Mouse (Mus musculus) CH12.LX (cell line): ENCODE measurements around the gene Car14. TPM values are rescaled to one million over a fixed set of nuclear protein-coding genes. Genes with fewer than 3 reads are reported as not detected.

ENCODE experiments used
- DNase-seq: peaks from one replicate; pipeline ENCODE4 v3.0.0-alpha.2; 2013; ENCODE audit errors: extremely low read depth
- H3K27ac ChIP-seq: 2 replicates; pipeline ENCODE4 v1.5.1; 2012; ENCODE audit warnings: low read depth, mild to moderate bottlenecking, control low read depth, moderate library complexity; ENCODE audit not compliant: insufficient read depth
- H3K27me3 ChIP-seq: replicated peaks from 2 replicates; pipeline ENCODE3; 2012; ENCODE audit warnings: inconsistent platforms
- H3K36me3 ChIP-seq, 2 experiments: replicated peaks in 1 of 2; 2 replicates each; pipeline versions ENCODE3 to v1.6.1; 2012; ENCODE audit warnings: inconsistent platforms in 1 of 2, low read length in 1 of 2, mild to moderate bottlenecking in 1 of 2, mixed read lengths in 1 of 2, moderate library complexity in 1 of 2; ENCODE audit not compliant: control insufficient read depth in 1 of 2, insufficient read depth in 1 of 2
- H3K4me1 ChIP-seq, 2 experiments: 2 replicates each; pipeline ENCODE4 v1.6.1; 2012; ENCODE audit warnings: inconsistent platforms in 1 of 2, moderate library complexity in 1 of 2; ENCODE audit not compliant: insufficient read depth in 2 of 2, control insufficient read depth in 1 of 2
- H3K4me2 ChIP-seq: 2 replicates; pipeline ENCODE4 v1.6.1; 2012; ENCODE audit warnings: low read depth, mild to moderate bottlenecking, control low read depth; ENCODE audit not compliant: poor library complexity, insufficient read depth, severe bottlenecking
- H3K4me3 ChIP-seq, 3 experiments: fragments of 150-350 bp in 1 of 3; sonication (generic) in 1 of 3; replicated peaks in 1 of 3; 2 replicates each; pipeline versions ENCODE3 to v1.5.1; 2011 to 2012; ENCODE audit warnings: low read depth in 2 of 3, low read length in 2 of 3, mild to moderate bottlenecking in 2 of 3, moderate library complexity in 2 of 3, control low read depth in 1 of 3, improper control_type of control experiment in 1 of 3, inconsistent platforms in 1 of 3, mixed read lengths in 1 of 3; ENCODE audit not compliant: poor library complexity in 1 of 3
- H3K79me2 ChIP-seq: replicated peaks from 2 replicates; pipeline ENCODE4 v1.6.1; 2012; ENCODE audit warnings: mild to moderate bottlenecking, moderate library complexity; ENCODE audit not compliant: control insufficient read depth, poor library complexity, insufficient read depth, severe bottlenecking; ENCODE audit errors: extremely low read depth
- H3K9ac ChIP-seq: 2 replicates; pipeline ENCODE4 v1.6.1; 2012; ENCODE audit warnings: low read depth, mild to moderate bottlenecking, control low read depth, moderate library complexity; ENCODE audit not compliant: insufficient read depth
- H3K9me3 ChIP-seq: replicated peaks from 2 replicates; pipeline ENCODE3; 2012; ENCODE audit warnings: low read length, inconsistent platforms, mixed read lengths
- BHLHE40 ChIP-seq: IDR thresholded peaks from 2 replicates; pipeline ENCODE4 v1.6.1; 2011; ENCODE audit warnings: mild to moderate bottlenecking, low read depth, low read length, improper control_type of control experiment
- CHD2 ChIP-seq: IDR thresholded peaks from 2 replicates; pipeline ENCODE4 v1.6.1; 2011; ENCODE audit warnings: low read length, improper control_type of control experiment
- EP300 ChIP-seq: IDR thresholded peaks from 2 replicates; pipeline ENCODE4 v1.6.1; 2011; ENCODE audit warnings: low read length, improper control_type of control experiment
- GABPA ChIP-seq: IDR thresholded peaks from 2 replicates; pipeline ENCODE4 v1.6.1; 2012; ENCODE audit warnings: low read depth, low read length, improper control_type of control experiment, inconsistent platforms; ENCODE audit not compliant: insufficient replicate concordance
- JUN ChIP-seq: IDR thresholded peaks from 2 replicates; pipeline ENCODE4 v1.6.1; 2011; ENCODE audit warnings: low read depth, mild to moderate bottlenecking, low read length, improper control_type of control experiment, moderate library complexity; ENCODE audit not compliant: insufficient read depth
- KAT2A ChIP-seq: IDR thresholded peaks from 2 replicates; pipeline ENCODE4 v1.6.1; 2012; ENCODE audit warnings: low read length, improper control_type of control experiment, inconsistent platforms; ENCODE audit not compliant: insufficient replicate concordance
- MAX ChIP-seq: IDR thresholded peaks from 2 replicates; pipeline ENCODE4 v1.6.1; 2011; ENCODE audit warnings: low read length, improper control_type of control experiment
- MAZ ChIP-seq: IDR thresholded peaks from 2 replicates; pipeline ENCODE4 v1.6.1; 2012; ENCODE audit warnings: low read depth, mild to moderate bottlenecking, inconsistent platforms, low read length, improper control_type of control experiment, moderate library complexity
- MEF2A ChIP-seq: IDR thresholded peaks from 2 replicates; pipeline ENCODE4 v1.6.1; 2014; ENCODE audit warnings: low read depth, mild to moderate bottlenecking, inconsistent platforms, low read length, improper control_type of control experiment, borderline replicate concordance
- MXI1 ChIP-seq: IDR thresholded peaks from 2 replicates; pipeline ENCODE4 v1.6.1; 2011; ENCODE audit warnings: mild to moderate bottlenecking, low read depth, low read length, improper control_type of control experiment
- NELFE ChIP-seq: IDR thresholded peaks from 2 replicates; pipeline ENCODE4 v1.6.1; 2011; ENCODE audit warnings: low read depth, low read length, improper control_type of control experiment
- NRF1 ChIP-seq: IDR thresholded peaks from 2 replicates; pipeline ENCODE4 v1.6.1; 2014; ENCODE audit warnings: low read depth, mild to moderate bottlenecking, inconsistent platforms, low read length, improper control_type of control experiment, moderate library complexity
- PAX5 ChIP-seq: IDR thresholded peaks from 2 replicates; pipeline ENCODE4 v1.6.1; 2012; ENCODE audit warnings: low read length, inconsistent platforms, mixed read lengths
- POLR2A ChIP-seq: IDR thresholded peaks from 2 replicates; pipeline ENCODE4 v1.6.1; 2011; ENCODE audit warnings: low read depth, mild to moderate bottlenecking, improper control_type of control experiment, low read length
- POLR2AphosphoS2 ChIP-seq: IDR thresholded peaks from 2 replicates; pipeline ENCODE4 v1.6.1; 2011; ENCODE audit warnings: low read depth, low read length, improper control_type of control experiment
- RAD21 ChIP-seq: IDR thresholded peaks from 2 replicates; pipeline ENCODE4 v1.6.1; 2011; ENCODE audit warnings: low read depth, mild to moderate bottlenecking, low read length, improper control_type of control experiment, moderate library complexity
- RCOR1 ChIP-seq: conservative IDR thresholded peaks from 2 replicates; pipeline ENCODE4 v1.6.1; 2012; ENCODE audit warnings: low read depth, mild to moderate bottlenecking, inconsistent platforms, low read length, improper control_type of control experiment
- SIN3A ChIP-seq: IDR thresholded peaks from 2 replicates; pipeline ENCODE4 v1.6.1; 2012; ENCODE audit warnings: low read length, improper control_type of control experiment, inconsistent platforms
- TBP ChIP-seq: conservative IDR thresholded peaks from 2 replicates; pipeline ENCODE4 v1.6.1; 2011; ENCODE audit warnings: low read depth, low read length, improper control_type of control experiment
- TCF12 ChIP-seq: IDR thresholded peaks from 2 replicates; pipeline ENCODE4 v1.6.1; 2014; ENCODE audit warnings: low read depth, mild to moderate bottlenecking, inconsistent platforms, low read length, improper control_type of control experiment
- UBTF ChIP-seq: IDR thresholded peaks from 2 replicates; pipeline ENCODE4 v1.6.1; 2012; ENCODE audit warnings: low read depth, mild to moderate bottlenecking, inconsistent platforms, low read length, improper control_type of control experiment, moderate library complexity
- USF2 ChIP-seq: conservative IDR thresholded peaks from 2 replicates; pipeline ENCODE4 v1.6.1; 2011; ENCODE audit warnings: low read depth, low read length, improper control_type of control experiment
- ZKSCAN1 ChIP-seq: IDR thresholded peaks from 2 replicates; pipeline ENCODE4 v1.6.1; 2012; ENCODE audit warnings: low read depth, inconsistent platforms, low read length, improper control_type of control experiment, borderline replicate concordance
- dilution Hi-C: fragments of 300-500 bp; cut with MboI; formaldehyde crosslinking; loops from 2 replicates; pipeline ENCODE4 v1.14.3; 2020; ENCODE audit warnings: low sequenced_read_pairs; ENCODE audit not compliant: extremely low pct_unique_long_range_greater_than_20kb, extremely low pct_ligation_motif_present
- in situ Hi-C: fragments of 300-500 bp; cut with MboI; formaldehyde crosslinking; loops from 3 replicates; pipeline ENCODE4 v1.14.3; 2019; ENCODE audit warnings: low sequenced_read_pairs, low pct_ligation_motif_present, low pct_unique_long_range_greater_than_20kb, mixed read lengths
- polyA plus RNA-seq: library from polyadenylated mRNA; unstranded; fragments of >175 nt; gene quantifications from 2 replicates; pipeline ENCODE4 v1.2.1, GENCODE M21; 2012; ENCODE audit warnings: low read depth; ENCODE audit not compliant: insufficient read length
- total RNA-seq, 2 experiments: library from RNA; depleted of rRNA; stranded (reverse); fragments of 300-350 nt in 1 of 2; fragments of >200 nt in 1 of 2; gene quantifications; 2 replicates each; pipeline ENCODE4 v1.2.3; 2012 to 2014

The Car14 gene
- total RNA-seq (2012; rRNA removed) (0.13 TPM in 2 replicates), total RNA-seq (2014; rRNA removed) (not detected in 2 replicates), polyA plus RNA-seq (0.36 and 0.97 TPM in 2 replicates)

DNA sequence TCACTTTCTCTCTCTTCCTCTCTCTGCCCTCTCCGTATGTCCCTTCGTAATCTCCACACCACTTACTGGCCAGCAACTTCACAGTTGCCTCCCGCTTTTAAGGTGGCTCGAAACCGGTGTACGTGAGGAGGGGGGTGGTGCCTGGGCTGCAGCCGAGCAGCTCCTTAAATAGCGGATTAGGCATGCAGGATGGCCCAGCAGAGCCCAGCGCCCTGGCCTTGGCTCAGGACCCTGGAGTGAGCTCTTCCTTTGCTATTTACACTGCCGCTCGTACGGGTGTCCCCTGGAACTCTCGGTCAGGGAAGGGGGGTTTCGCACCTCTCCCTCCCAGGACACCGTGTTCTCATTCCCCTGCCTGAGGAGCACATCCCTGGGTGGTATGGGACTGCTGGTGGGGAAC, at the start of gene Car14:
Gene Car14, minus strand, starts transcription at position 124 of the 400 bp plus-strand sequence.
- no peak within 1 kb of the TSS; the same call in 1 of the 2 replicates for H3K9ac ChIP-seq
- DNase-seq, result no peak
- H3K9me3 ChIP-seq, result no peaks in the 10 kb centered on the region
- in situ Hi-C loops, result loop anchor here (5.0 kb wide), 1 partner anchor 37 kb away; no protein-coding TSS in a partner anchor
- H3K4me2 ChIP-seq, result peak within 1 kb of the TSS; percentile 100
- H3K27me3 ChIP-seq, result peaks cover 12% of the 10 kb centered on the region
- TF ChIP-seq ZKSCAN1 (no peak), BHLHE40 (no peak), MEF2A (no peak), USF2 (no peak), MAZ (no peak), EP300 (no peak)
- no peak within 1 kb of the TSS for H3K27ac ChIP-seq
- H3K79me2 ChIP-seq, result no peaks in the 10 kb centered on the region
- H3K4me3 ChIP-seq, result peak within 1 kb of the TSS in 1 of 3 experiments; percentile 33
- H3K4me1 ChIP-seq, result peaks cover 7 to 9% of the 10 kb centered on the region in 2 experiments; a peak in 3 of 4 replicates
- dilution Hi-C loops, result no loop called here
- H3K36me3 ChIP-seq, result peaks cover 0 to 7% of the 10 kb centered on the region in 2 experiments

- Histone ChIP-seq H3K4me1 (peaks cover 16 to 56% of the 10 kb centered on the region in 2 experiments; a peak in 3 of 4 replicates), H3K36me3 (peaks cover 0 to 5% of the 10 kb centered on the region in 2 experiments), H3K27ac (no peak overlapping the region), H3K79me2 (no peaks in the 10 kb centered on the region), H3K9me3 (no peaks in the 10 kb centered on the region), H3K9ac (no peak overlapping the region), H3K4me3 (no peak overlapping the region), H3K4me2 (no peak overlapping the region), H3K27me3 (no peaks in the 10 kb centered on the region)
- in situ Hi-C loops (no loop called here), dilution Hi-C loops (no loop called here)
- TF ChIP-seq CHD2, result no peak
- DNase-seq, result no peak
Observed at GRCm38 (mm10) chr3:95953522-95953921, 49.0 kb upstream of the Car14 start.

- Histone ChIP-seq H3K27ac (no peak overlapping the region), H3K27me3 (no peaks in the 10 kb centered on the region), H3K4me1 (peaks cover 16 to 56% of the 10 kb centered on the region in 2 experiments; a peak in 3 of 4 replicates), H3K9me3 (no peaks in the 10 kb centered on the region), H3K4me3 (no peak overlapping the region), H3K9ac (no peak overlapping the region), H3K4me2 (no peak overlapping the region), H3K79me2 (no peaks in the 10 kb centered on the region), H3K36me3 (peaks cover 0 to 9% of the 10 kb centered on the region in 2 experiments)
- in situ Hi-C loops (no loop called here), dilution Hi-C loops (no loop called here)
- no peak for TF ChIP-seq RCOR1
- no peak for TF ChIP-seq TCF12
- TF ChIP-seq RAD21, result no peak
- TF ChIP-seq PAX5, result no peak
- no peak for TF ChIP-seq UBTF
- TF ChIP-seq KAT2A, result no peak
- no peak for TF ChIP-seq MAX
- TF ChIP-seq GABPA, result no peak
- TF ChIP-seq NELFE, result no peak
- TF ChIP-seq NRF1, result no peak
- no peak for TF ChIP-seq TBP
- TF ChIP-seq POLR2AphosphoS2, result no peak
- no peak for TF ChIP-seq POLR2A
- no peak for TF ChIP-seq MXI1
- TF ChIP-seq SIN3A, result no peak
- TF ChIP-seq JUN, result no peak
- DNase-seq, result no peak
Observed at GRCm38 (mm10) chr3:95953023-95953422, 48.5 kb upstream of the Car14 start.
